Mouse (Mus musculus) forebrain, embryonic 15.5 days (tissue): ENCODE results near the gene Fyb. TPM values are rescaled to one million over a fixed set of nuclear protein-coding genes. Genes with fewer than 3 reads are reported as not detected.

Source experiments
- ATAC-seq: fragments of 200-750 bp; cut with Nextera tagmentation; replicated peaks from 2 replicates; pipeline ENCODE4 v1.8.0; 2017; ENCODE audit warnings: mild to moderate bottlenecking, moderate TSS enrichment, moderate library complexity
- H3K27ac ChIP-seq: fragments of 300-500 bp; sonication (generic); replicated peaks from 2 replicates; pipeline ENCODE4 v1.5.1; 2015; ENCODE audit warnings: mild to moderate bottlenecking, inconsistent platforms
- H3K27me3 ChIP-seq: fragments of 300-500 bp; sonication (generic); 2 replicates; pipeline ENCODE4 v1.6.1; 2015; ENCODE audit warnings: inconsistent platforms
- H3K36me3 ChIP-seq: fragments of 300-500 bp; sonication (generic); 2 replicates; pipeline ENCODE4 v1.6.1; 2015; ENCODE audit warnings: mild to moderate bottlenecking, inconsistent platforms
- H3K4me1 ChIP-seq: fragments of 300-500 bp; sonication (generic); 2 replicates; pipeline ENCODE4 v1.6.1; 2015; ENCODE audit warnings: inconsistent platforms
- H3K4me2 ChIP-seq: fragments of 300-500 bp; sonication (generic); replicated peaks from 2 replicates; pipeline ENCODE4 v1.6.1; 2015; ENCODE audit warnings: mild to moderate bottlenecking, inconsistent platforms
- H3K4me3 ChIP-seq: fragments of 300-500 bp; sonication (generic); 2 replicates; pipeline ENCODE4 v1.5.1; 2015; ENCODE audit warnings: mild to moderate bottlenecking, inconsistent platforms
- H3K9ac ChIP-seq: fragments of 300-500 bp; sonication (generic); replicated peaks from 2 replicates; pipeline ENCODE4 v1.6.1; 2015; ENCODE audit warnings: mild to moderate bottlenecking, inconsistent platforms
- H3K9me3 ChIP-seq: fragments of 300-500 bp; sonication (generic); 2 replicates; pipeline ENCODE4 v1.6.1; 2016; ENCODE audit warnings: inconsistent platforms
- WGBS: fragments of 180-500 bp; shearing (Covaris S2); methylation state at CpG from one replicate; pipeline ENCODE4 v1.1.7; 2015; ENCODE audit warnings: mixed read lengths; 5-methylcytosine and 5-hydroxymethylcytosine counted together
- polyA plus RNA-seq: library from polyadenylated mRNA; unstranded; fragments of >200 nt; fragmentation: Nextera tagmentation; extraction: Ambion mirVana; gene quantifications from 2 replicates; pipeline ENCODE4 v1.2.1, GENCODE M21; 2015

The Fyb gene
- polyA plus RNA-seq, 1 experiment from 2014 or later: 2.5 TPM

DNA sequence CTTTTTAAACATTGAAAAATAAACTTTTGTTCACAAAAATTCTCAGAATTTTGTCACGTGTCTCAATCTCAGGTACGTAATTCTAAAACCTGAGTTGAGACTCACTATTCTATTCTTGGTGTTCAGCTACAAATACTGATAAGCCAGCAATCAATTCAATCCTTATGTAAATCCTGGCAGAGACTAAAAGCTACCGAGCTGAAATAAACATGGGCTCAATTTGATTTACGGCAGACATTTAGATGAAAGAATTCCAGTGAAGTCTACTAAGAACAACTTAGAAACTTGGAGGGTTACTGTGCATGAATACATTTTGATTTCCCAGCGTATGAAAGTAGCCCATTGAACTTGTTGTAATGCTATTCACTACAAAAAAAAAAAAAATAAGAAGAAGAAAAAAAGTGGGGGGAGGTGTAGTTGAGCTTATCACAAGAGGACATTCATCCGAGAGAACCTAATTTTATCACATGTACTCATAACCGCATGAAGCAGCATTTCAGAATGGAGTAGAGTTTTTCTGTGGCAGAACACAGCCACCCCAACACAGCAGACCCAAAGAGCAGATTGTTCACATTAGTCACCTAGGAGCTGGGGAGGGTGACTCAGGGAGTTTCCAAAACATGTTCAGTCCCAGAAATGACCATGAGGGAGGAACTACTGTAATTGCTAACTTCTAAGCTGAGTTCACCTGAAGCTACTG, 17.1 kb downstream of the Fyb start:
- Histone ChIP-seq H3K4me2 (no peak overlapping the region), H3K4me1 (no peaks in the 10 kb centered on the region), H3K9ac (no peak overlapping the region), H3K27ac (no peak overlapping the region), H3K27me3 (no peaks in the 10 kb centered on the region), H3K9me3 (no peaks in the 10 kb centered on the region), H3K4me3 (no peak overlapping the region), H3K36me3 (no peaks in the 10 kb centered on the region)
- 79% methylated on average over 7 of the region's 7 CpGs for WGBS
- no peak for ATAC-seq

- Histone ChIP-seq H3K9ac (no peak overlapping the region), H3K4me2 (no peak overlapping the region), H3K4me3 (no peak overlapping the region), H3K27ac (no peak overlapping the region), H3K9me3 (no peaks in the 10 kb centered on the region), H3K4me1 (no peaks in the 10 kb centered on the region), H3K27me3 (no peaks in the 10 kb centered on the region), H3K36me3 (no peaks in the 10 kb centered on the region)
- ATAC-seq: no peak
- WGBS: 95% methylated on average over 4 of the region's 4 CpGs
Measured at GRCm38 (mm10) chr15:6548911-6549310, 26.3 kb downstream of the Fyb start.

- H3K27ac ChIP-seq: no peak overlapping the region
- H3K4me2 ChIP-seq: no peak overlapping the region
- H3K9ac ChIP-seq: no peak overlapping the region
- H3K27me3 ChIP-seq: no peaks in the 10 kb centered on the region
- H3K36me3 ChIP-seq: no peaks in the 10 kb centered on the region
- no peaks in the 10 kb centered on the region for H3K9me3 ChIP-seq
- ATAC-seq: no peak
- no peaks in the 10 kb centered on the region for H3K4me1 ChIP-seq
- 95% methylated on average over 7 of the region's 7 CpGs for WGBS
- no peak overlapping the region for H3K4me3 ChIP-seq
Measured at GRCm38 (mm10) chr15:6551875-6552274, 29.2 kb downstream of the Fyb start.

DNA sequence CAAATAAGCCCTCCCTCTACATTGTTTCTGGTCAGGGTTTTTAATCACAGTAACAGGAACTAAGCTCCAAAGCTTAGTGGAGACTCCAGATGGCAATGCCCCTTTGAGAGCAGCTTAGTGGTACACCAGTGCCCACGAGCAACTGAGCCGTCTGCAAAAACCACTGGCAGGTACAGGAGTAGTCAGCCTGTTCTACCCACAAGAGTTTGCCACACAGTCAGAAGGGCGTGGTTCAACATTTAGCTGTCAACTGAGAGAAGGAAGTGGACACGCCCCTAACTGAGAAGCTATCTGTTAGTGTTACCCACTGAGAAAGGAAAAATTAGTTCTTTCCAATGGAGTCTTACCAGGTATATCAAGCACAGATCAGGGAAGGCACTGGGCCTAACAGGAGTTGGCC, 32.1 kb downstream of the Fyb start:
- Histone ChIP-seq H3K4me2 (no peak overlapping the region), H3K4me3 (no peak overlapping the region), H3K9ac (no peak overlapping the region), H3K9me3 (no peaks in the 10 kb centered on the region), H3K4me1 (no peaks in the 10 kb centered on the region), H3K36me3 (no peaks in the 10 kb centered on the region), H3K27ac (no peak overlapping the region), H3K27me3 (no peaks in the 10 kb centered on the region)
- WGBS: 84% methylated on average over 4 of the region's 4 CpGs
- ATAC-seq: no peak

GRCm38 (mm10) chr15:6555536-6555935, 32.9 kb downstream of the Fyb start:
- no peaks in the 10 kb centered on the region for H3K9me3 ChIP-seq
- H3K4me3 ChIP-seq: no peak overlapping the region
- H3K27me3 ChIP-seq: no peaks in the 10 kb centered on the region
- H3K9ac ChIP-seq: no peak overlapping the region
- H3K4me1 ChIP-seq: no peaks in the 10 kb centered on the region
- ATAC-seq: no peak
- H3K36me3 ChIP-seq: no peaks in the 10 kb centered on the region
- H3K4me2 ChIP-seq: no peak overlapping the region
- H3K27ac ChIP-seq: no peak overlapping the region
- 34% methylated on average over 2 of the region's 2 CpGs for WGBS

DNA sequence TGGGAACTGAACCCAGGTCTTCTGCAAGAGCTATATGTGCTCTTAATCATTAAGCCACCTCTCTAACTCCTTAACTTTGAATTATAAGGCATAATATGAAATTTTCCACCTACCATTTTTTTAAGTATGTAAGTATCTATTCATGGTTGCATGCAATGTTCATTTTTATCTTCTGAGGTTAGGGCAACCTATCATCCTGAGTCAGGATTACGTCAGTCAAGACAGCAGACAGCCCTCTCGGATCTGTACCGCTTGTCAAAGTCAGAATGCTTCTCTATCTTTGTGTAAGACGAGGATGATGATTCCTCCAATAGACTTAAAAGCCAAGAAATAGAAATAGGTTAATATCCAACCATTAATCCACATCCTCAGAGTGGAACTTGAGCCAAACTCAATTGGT, 33.6 kb downstream of the Fyb start:
- Histone ChIP-seq H3K27me3 (no peaks in the 10 kb centered on the region), H3K27ac (no peak overlapping the region), H3K36me3 (no peaks in the 10 kb centered on the region), H3K9ac (no peak overlapping the region), H3K4me2 (no peak overlapping the region), H3K4me3 (no peak overlapping the region), H3K4me1 (no peaks in the 10 kb centered on the region), H3K9me3 (no peaks in the 10 kb centered on the region)
- ATAC-seq: no peak
- 92% methylated on average over 4 of the region's 4 CpGs for WGBS

DNA sequence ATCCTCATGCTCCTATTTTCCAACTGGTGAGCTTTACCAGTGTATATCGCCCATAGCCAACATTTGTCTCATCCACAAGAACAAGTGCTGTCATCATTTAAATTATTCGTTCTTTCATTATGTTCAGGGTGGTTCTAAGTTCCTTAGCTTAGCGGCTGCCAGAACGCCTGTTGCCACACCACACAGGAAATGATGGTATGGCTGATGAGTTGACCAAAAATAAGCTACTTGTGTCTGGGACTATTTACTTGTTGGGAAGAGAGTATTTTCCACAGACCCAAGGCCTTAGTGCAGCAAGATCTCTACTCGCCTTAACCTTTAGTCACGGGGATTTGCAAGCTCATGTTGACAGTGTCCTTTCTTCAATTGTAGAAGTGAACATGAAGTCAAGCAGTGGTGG, 34.3 kb downstream of the Fyb start:
- 93% methylated on average over 6 of the region's 6 CpGs for WGBS

DNA sequence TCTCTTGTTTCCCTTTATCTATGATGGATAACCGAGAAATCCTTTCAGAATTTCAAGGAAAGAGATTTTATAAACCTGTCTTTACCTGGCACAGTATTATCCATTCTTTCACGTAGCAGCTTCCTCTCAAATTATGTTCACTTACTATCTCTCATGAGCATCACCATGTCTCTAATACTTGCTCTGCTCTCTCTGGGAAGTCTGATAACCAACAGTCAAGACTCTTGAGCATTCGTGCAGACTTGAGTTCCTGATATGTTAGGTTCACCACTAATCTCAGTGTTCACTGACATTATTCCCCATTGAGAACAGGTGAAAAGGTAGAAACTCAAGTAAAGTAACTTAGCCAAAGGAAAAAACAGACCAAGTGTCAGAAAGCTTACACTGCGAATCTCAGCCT, 34.9 kb downstream of the Fyb start:
- ATAC-seq: no peak
- Histone ChIP-seq H3K27me3 (no peaks in the 10 kb centered on the region), H3K9me3 (no peaks in the 10 kb centered on the region), H3K4me2 (no peak overlapping the region), H3K36me3 (no peaks in the 10 kb centered on the region), H3K9ac (no peak overlapping the region), H3K27ac (no peak overlapping the region), H3K4me3 (no peak overlapping the region), H3K4me1 (no peaks in the 10 kb centered on the region)
- 93% methylated on average over 4 of the region's 4 CpGs for WGBS

More for the DNA sequence above, 34.3 kb downstream of the Fyb start:
- Histone ChIP-seq H3K9me3 (no peaks in the 10 kb centered on the region), H3K36me3 (no peaks in the 10 kb centered on the region), H3K4me2 (no peak overlapping the region), H3K4me1 (no peaks in the 10 kb centered on the region), H3K27me3 (no peaks in the 10 kb centered on the region), H3K4me3 (no peak overlapping the region), H3K9ac (no peak overlapping the region), H3K27ac (no peak overlapping the region)
- no peak for ATAC-seq

GRCm38 (mm10) chr15:6559188-6559587, 36.5 kb downstream of the Fyb start:
- H3K27ac ChIP-seq: no peak overlapping the region
- no peaks in the 10 kb centered on the region for H3K36me3 ChIP-seq
- WGBS: 82% methylated on average over 9 of the region's 9 CpGs
- H3K4me2 ChIP-seq: no peak overlapping the region
- no peak for ATAC-seq
- H3K4me1 ChIP-seq: no peaks in the 10 kb centered on the region
- H3K9me3 ChIP-seq: no peaks in the 10 kb centered on the region
- no peaks in the 10 kb centered on the region for H3K27me3 ChIP-seq
- no peak overlapping the region for H3K9ac ChIP-seq
- no peak overlapping the region for H3K4me3 ChIP-seq

DNA sequence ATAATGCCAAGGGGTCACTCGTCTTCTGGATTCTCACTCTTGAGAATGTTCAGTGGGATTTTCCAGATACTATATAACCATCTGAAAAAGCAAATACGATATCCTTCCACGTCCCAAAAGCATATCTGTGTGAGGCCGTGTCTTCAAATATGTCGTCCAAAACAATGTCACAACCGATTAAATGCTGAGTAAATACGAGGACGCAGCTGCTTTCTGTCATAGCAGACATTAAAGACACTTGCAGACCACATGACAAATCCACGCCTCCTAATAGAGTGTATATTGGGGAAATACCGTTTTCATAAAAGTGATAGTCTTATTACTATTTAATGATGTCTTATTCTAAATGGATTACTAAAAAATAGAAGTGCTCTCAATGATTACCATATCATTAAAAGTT, 38.0 kb downstream of the Fyb start:
- H3K4me1 ChIP-seq: no peaks in the 10 kb centered on the region
- no peak for ATAC-seq
- no peak overlapping the region for H3K27ac ChIP-seq
- no peak overlapping the region for H3K9ac ChIP-seq
- H3K9me3 ChIP-seq: no peaks in the 10 kb centered on the region
- H3K4me2 ChIP-seq: no peak overlapping the region
- H3K27me3 ChIP-seq: no peaks in the 10 kb centered on the region
- H3K36me3 ChIP-seq: no peaks in the 10 kb centered on the region
- H3K4me3 ChIP-seq: no peak overlapping the region
- WGBS: 88% methylated on average over 10 of the region's 10 CpGs

GRCm38 (mm10) chr15:6562161-6562560, 39.5 kb downstream of the Fyb start:
- no peak overlapping the region for H3K9ac ChIP-seq
- no peak overlapping the region for H3K4me2 ChIP-seq
- no peaks in the 10 kb centered on the region for H3K9me3 ChIP-seq
- H3K27ac ChIP-seq: no peak overlapping the region
- no peaks in the 10 kb centered on the region for H3K36me3 ChIP-seq
- 85% methylated on average over 4 of the region's 4 CpGs for WGBS
- H3K4me3 ChIP-seq: no peak overlapping the region
- no peaks in the 10 kb centered on the region for H3K4me1 ChIP-seq
- ATAC-seq: no peak
- H3K27me3 ChIP-seq: no peaks in the 10 kb centered on the region

- H3K4me1 ChIP-seq: no peaks in the 10 kb centered on the region
- WGBS: 89% methylated on average over 2 of the region's 2 CpGs
- no peaks in the 10 kb centered on the region for H3K36me3 ChIP-seq
- H3K4me2 ChIP-seq: no peak overlapping the region
- H3K9ac ChIP-seq: no peak overlapping the region
- no peak for ATAC-seq
- no peak overlapping the region for H3K27ac ChIP-seq
- H3K4me3 ChIP-seq: no peak overlapping the region
- H3K9me3 ChIP-seq: no peaks in the 10 kb centered on the region
- H3K27me3 ChIP-seq: no peaks in the 10 kb centered on the region
Measured at GRCm38 (mm10) chr15:6562629-6563028, 40.0 kb downstream of the Fyb start.

GRCm38 (mm10) chr15:6564977-6565421, 42.3 kb downstream of the Fyb start:
- H3K4me3 ChIP-seq: no peak overlapping the region
- WGBS: 39% methylated on average over 11 of the region's 11 CpGs
- H3K9me3 ChIP-seq: no peaks in the 10 kb centered on the region
- H3K27ac ChIP-seq: no peak overlapping the region
- ATAC-seq: peak; percentile 63; the same call in 1 of the 2 replicates
- no peaks in the 10 kb centered on the region for H3K36me3 ChIP-seq
- H3K9ac ChIP-seq: no peak overlapping the region
- no peaks in the 10 kb centered on the region for H3K27me3 ChIP-seq
- peak overlapping the region; percentile 19; the same call in 1 of the 2 replicates for H3K4me2 ChIP-seq
- no peaks in the 10 kb centered on the region for H3K4me1 ChIP-seq
